In genomic region chr3:41407988-41408387, GRCm38 (mm10) we compare ENCODE assay signal across 9 mouse cellular contexts.
A peak's percentile ranks its signal among the peaks of the same experiment; 100 is the strongest.
DNase-seq lines count a peak whose midpoint lies in the region; ATAC-seq and TF ChIP-seq lines count a peak whose summit lies in the region.
"Had no signal": no experiment of that assay in that cellular context is flagged by ENCODE, and none has a peak within 500 bp of the region (broad histone marks: within the 10 kb centered on the region; RNA-seq: fewer than 3 reads in every experiment).

No protein-coding gene starts in this region.

- H3K4me3 ChIP-seq in lung, postnatal 0 days (ENCODE audit: low read depth, low read length), result no peak overlapping the region
- H3K4me3 ChIP-seq in liver, embryonic 15.5 days (replicated peaks), result no peak overlapping the region
- H3K4me3 ChIP-seq in stomach, postnatal 0 days (ENCODE audit: low read depth, low read length), result no peak overlapping the region
- H3K4me3 ChIP-seq: myocyte had no signal

- H3K27me3 ChIP-seq in lung, postnatal 0 days (replicated peaks; ENCODE audit: insufficient read depth, low read length), result no peaks in the 10 kb centered on the region
- H3K27me3 ChIP-seq in liver, embryonic 15.5 days, result no peaks in the 10 kb centered on the region
- no peaks in the 10 kb centered on the region for H3K27me3 ChIP-seq in stomach, postnatal 0 days (ENCODE audit: control insufficient read depth, insufficient read depth, low read length)

- no peaks in the 10 kb centered on the region for H3K9me3 ChIP-seq in lung, postnatal 0 days (ENCODE audit: low read length)
- H3K9me3 ChIP-seq in liver, embryonic 15.5 days (replicated peaks), result no peaks in the 10 kb centered on the region
- H3K9me3 ChIP-seq in stomach, postnatal 0 days (ENCODE audit: control insufficient read depth, low read length), result no peaks in the 10 kb centered on the region

- H3K36me3 ChIP-seq in lung, postnatal 0 days (ENCODE audit: insufficient read depth, low read length), result no peaks in the 10 kb centered on the region
- H3K36me3 ChIP-seq in liver, embryonic 15.5 days (replicated peaks), result no peaks in the 10 kb centered on the region
- no peaks in the 10 kb centered on the region for H3K36me3 ChIP-seq in stomach, postnatal 0 days (ENCODE audit: control insufficient read depth, insufficient read depth, low read length)

- peak; percentile 5 for DNase-seq in CD4-positive, CD25-positive, alpha-beta regulatory T cell, adult 2 months (ENCODE audit: low read depth, low spot score)
- no peak for DNase-seq in lung, postnatal 0 days (ENCODE audit: low spot score)
- no peak for DNase-seq in lung, postnatal 10 days
- no peak for DNase-seq in stomach, postnatal 0 days (ENCODE audit: low spot score)
- no peak for DNase-seq in cerebellum, adult 11-12 months
- no peak for DNase-seq in urinary bladder, postnatal 36 days (ENCODE audit: low spot score in 2 of 2)

- TF ChIP-seq EP300 in lung, postnatal 0 days (IDR thresholded peaks at IDR 0.05), result no peak
- no peak for TF ChIP-seq EP300 in stomach, postnatal 0 days (optimal IDR thresholded peaks at IDR 0.05)

- no peak overlapping the region for H3K9ac ChIP-seq in lung, postnatal 0 days (replicated peaks; ENCODE audit: low read depth)
- no peak overlapping the region for H3K9ac ChIP-seq in liver, embryonic 15.5 days
- H3K9ac ChIP-seq in stomach, postnatal 0 days (ENCODE audit: low read length), result no peak overlapping the region

- TF ChIP-seq CTCF in lung, postnatal 0 days (IDR thresholded peaks at IDR 0.05), result no peak
- TF ChIP-seq CTCF in stomach, postnatal 0 days (IDR thresholded peaks at IDR 0.05; ENCODE audit: low read depth), result no peak

- no peak overlapping the region for H3K27ac ChIP-seq in lung, postnatal 0 days (ENCODE audit: low read length)
- H3K27ac ChIP-seq in liver, embryonic 15.5 days (replicated peaks), result no peak overlapping the region
- no peak overlapping the region for H3K27ac ChIP-seq in stomach, postnatal 0 days (replicated peaks)

- peak overlapping the region; percentile 50 for H3K4me2 ChIP-seq in lung, postnatal 0 days (replicated peaks; ENCODE audit: low read depth, low read length)
- H3K4me2 ChIP-seq in liver, embryonic 15.5 days, result peak overlapping the region; percentile 58; the same call in 1 of the 2 replicates
- H3K4me2 ChIP-seq in stomach, postnatal 0 days (replicated peaks; ENCODE audit: low read depth), result peak overlapping the region; percentile 57

- H3K4me1 ChIP-seq in lung, postnatal 0 days (ENCODE audit: insufficient read depth, low read depth, low read length), result peaks cover 5% of the 10 kb centered on the region; the same call in 1 of the 2 replicates
- 0 out of 2 replicates have a peak, but pooled peaks cover 6% of the 10 kb centered on the region for H3K4me1 ChIP-seq in liver, embryonic 15.5 days (replicated peaks)
- H3K4me1 ChIP-seq in stomach, postnatal 0 days (replicated peaks; ENCODE audit: control insufficient read depth, insufficient read depth), result no peaks in the 10 kb centered on the region

- ATAC-seq in CD4-positive, CD25-positive, alpha-beta regulatory T cell, adult 4 months, result no peak
- no peak for ATAC-seq in lung, postnatal 0 days
- no peak for ATAC-seq in liver, embryonic 15.5 days (ENCODE audit: insufficient read depth)
- ATAC-seq in stomach, postnatal 0 days (ENCODE audit: low FRiP score, low TSS enrichment), result no peak

- WGBS in lung, postnatal 0 days, result 83% methylated on average over 9 of the region's 9 CpGs
- WGBS in liver, embryonic 15.5 days (ENCODE audit: insufficient replicate concordance), result 59% methylated on average over 9 of the region's 9 CpGs
- 86% methylated on average over 9 of the region's 9 CpGs for WGBS in stomach, postnatal 0 days
